Mouse (Mus musculus) granulocyte monocyte progenitor cell, adult 5-6 weeks (primary cell): ENCODE results near the gene Clba1. TPM values are rescaled to one million over a fixed set of nuclear protein-coding genes. Genes with fewer than 3 reads are reported as not detected.
"Not testable (repeated sequence)": the region's sequence is repeated elsewhere in the genome, so short reads cannot be mapped to it uniquely, and the experiment has no call there.

Experiments
- ATAC-seq: replicated peaks from 2 replicates; pipeline ENCODE4 v1.8.0; 2016; ENCODE audit warnings: mild to moderate bottlenecking, moderate TSS enrichment, inconsistent platforms; ENCODE audit not compliant: poor library complexity, severe bottlenecking
- total RNA-seq, 2 experiments: library from RNA; stranded (forward) in 1 of 2; stranded (reverse) in 1 of 2; fragments of 200-712, 200-1000 nt in 1 of 2; fragments of >200 nt in 1 of 2; fragmentation: Nextera tagmentation in 1 of 2; gene quantifications; 2 replicates each; pipeline ENCODE4 v1.2.3; 2014 to 2017

The Clba1 gene
- total RNA-seq, 2 experiments from 2014 or later = 1.2 to 1.7 TPM

DNA sequence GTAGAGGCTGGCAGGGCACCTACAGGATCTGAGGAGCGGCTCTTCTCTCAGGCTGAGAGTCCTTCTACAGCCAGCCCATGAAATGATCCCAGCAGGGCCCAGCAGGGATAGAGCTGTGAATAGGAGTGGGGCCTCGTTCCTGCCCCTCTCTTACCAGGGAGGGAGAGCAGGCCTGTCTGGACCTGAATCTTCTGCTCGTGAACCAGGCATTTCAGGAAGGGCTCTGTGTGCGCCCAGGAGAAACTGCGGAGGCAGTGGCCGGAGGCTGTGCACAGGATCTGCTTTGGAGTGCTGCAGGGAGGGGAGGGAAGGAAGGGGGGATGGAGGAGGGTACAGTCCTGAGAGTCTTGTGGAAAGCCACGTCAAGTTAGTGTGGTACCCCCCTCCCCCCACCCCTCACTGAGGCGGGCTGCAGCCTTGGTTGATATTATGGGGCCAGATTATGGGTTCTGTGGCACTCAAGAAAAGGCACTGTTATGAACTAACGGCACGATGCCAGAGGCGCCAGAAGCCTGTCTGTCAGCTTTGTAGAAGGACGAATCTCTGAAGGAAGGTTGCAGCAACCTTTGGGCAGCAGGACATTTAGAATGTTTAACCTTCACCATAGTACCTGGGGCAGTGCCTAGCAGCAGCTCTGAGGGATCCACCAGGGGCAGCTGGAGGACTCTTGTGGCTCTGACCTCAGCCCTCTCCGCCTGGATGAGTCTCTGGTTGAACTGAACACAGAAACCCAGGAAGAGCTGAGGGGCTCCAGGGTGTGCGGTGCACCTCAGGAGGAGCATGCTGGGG is 6.1 kb downstream of the Clba1 start:
- no peak for ATAC-seq

DNA sequence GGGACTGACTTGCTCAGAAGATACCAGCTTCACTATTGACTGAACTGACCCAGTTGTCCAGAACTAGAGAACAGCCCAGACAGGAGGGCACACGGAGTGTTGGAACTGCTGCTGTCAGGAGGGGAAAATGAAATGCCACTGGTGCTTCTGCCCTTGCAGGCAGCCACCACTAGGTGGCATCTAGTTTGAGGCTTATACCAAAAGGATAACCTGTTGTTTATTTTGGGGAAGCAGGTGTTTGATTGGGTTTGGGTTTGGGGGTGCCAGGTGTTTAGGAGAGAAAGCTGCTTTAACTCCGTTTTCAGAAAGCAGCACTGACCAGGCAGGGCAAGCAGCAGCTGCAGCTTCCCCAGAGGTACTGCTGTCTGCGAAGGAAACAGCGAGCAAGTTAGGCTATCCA is 7.6 kb downstream of the Clba1 start:
- ATAC-seq = peak; percentile 66

DNA sequence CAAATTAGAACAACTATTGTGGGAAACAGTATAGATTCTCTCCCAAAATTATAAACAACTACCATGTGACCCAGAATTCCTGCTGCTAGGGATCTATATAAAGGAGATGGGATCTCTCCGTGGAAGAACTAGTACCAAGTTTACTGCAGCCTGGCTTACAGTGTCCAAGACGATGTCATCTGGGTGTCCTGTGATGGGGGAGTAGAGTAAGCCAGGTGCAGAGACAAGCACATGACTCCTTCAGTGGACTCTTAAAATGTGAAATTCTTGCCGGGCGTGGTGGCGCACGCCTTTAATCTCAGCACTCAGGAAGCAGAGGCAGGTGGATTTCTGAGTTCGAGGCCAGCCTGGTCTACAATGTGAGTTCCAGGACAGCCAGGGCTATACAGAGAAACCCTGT is 8.1 kb downstream of the Clba1 start:
- ATAC-seq = not testable (repeated sequence)

DNA sequence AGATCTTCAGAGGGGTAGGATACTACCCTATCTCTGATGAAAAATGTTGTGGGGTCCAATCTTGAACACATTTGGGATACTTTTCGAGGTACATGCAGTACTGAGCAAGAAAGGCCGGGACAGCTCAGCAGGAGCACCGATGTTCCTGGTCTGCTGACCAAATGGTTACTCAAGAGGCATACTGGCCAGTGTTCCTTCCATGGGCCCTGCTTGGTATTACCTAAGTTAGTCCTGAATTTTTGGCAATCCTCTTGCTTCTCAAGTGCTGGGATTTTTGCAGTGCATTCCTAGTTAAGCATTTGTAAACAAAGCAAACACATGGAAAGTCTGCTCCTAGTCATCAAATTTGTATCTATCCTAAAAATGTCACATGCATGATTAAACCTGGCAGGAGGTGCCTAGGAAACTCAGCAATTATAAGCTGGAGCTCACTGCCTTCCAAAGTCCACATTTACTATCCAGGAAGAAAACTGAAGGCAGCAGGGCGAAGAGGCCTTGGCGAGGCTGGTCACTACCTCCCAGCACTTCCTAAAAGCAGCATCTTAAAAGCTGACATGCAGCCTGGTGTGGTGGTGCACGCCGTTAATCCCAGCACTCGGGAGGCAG is 10.4 kb downstream of the Clba1 start:
- no peak for ATAC-seq

DNA sequence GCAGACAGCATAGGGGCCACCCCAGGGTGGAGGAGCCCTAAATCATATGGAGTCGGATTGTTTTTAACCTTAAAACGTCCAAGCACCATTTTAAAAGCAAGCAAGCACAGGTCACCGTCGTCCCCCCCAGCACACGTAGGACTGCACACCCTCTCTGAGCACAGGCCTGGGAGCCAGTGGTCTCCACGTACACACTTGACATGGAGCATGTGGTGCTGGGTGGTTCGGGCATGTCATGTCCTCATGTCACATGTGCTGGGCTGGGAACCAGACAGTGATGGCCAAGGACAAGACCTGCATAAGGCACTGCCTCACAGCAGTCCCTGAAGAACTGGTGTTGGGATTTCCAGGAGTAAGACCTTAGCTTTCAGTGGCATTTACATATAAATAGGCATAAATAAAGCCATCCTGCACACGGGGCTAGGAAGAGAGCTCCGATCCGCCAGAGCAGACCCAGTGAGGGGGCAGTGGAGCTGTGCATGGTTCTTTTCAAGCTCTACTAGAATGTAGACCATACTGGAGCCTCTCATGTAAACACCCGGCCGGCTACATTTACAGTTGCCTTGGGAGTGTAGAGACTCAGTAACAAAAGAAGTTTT is 11.8 kb downstream of the Clba1 start:
- ATAC-seq = no peak

DNA sequence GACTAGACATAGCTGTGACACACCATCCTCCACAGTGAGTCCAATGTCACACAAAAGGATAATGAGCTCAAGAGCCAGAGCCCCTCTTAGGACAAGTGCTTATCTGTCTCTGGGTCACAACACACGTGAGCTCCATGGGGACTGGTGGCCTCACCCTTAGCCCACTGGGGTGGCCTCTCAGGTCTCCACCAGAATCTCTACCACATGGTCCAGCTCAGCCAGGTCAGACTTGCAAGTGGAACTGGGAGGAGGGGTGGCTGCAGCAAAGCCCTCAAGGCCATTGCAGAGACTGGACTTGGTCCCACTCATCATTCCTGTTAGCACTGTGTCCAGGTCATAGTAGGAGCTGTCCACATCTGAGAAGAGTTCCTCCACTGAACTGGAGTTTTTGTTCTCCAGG is 12.5 kb downstream of the Clba1 start:
- no peak for ATAC-seq

DNA sequence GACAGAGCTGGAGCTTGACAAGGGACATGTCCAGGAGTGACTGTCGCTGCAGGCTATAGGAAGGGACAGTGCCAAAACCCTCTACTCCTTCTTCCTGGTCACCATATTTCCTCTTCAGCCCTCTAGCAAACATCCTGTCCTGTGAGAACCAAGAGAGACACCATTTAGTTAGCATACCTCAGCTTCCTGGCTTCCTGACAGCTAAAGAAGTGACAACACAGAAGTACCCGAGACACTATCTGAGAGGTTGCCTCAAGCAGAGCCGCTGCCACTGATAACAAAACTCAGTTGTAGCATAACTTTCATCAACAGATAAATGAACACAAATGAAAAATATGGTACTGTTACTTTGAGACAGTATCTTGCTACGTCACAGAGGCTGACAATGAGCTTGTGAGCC is 13.2 kb downstream of the Clba1 start:
- ATAC-seq = no peak

DNA sequence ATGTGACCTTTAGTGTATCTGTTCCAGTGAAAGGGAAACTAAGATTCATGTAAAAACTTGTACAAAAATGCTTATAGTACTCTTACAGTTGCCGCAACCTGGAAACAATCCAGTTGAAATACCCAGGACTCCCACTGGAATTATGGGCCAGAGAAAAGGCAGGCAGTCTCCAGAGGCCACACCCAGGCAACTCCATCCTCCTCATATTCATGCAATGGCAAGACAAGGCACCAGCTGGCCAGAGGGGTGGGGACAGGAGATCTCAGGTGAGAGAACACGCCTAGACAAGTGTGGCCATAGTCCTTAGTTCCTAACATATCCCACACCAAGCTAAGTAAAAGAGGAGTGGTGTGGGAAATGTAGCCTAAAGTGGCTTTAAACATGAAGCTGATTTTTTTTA is 13.9 kb downstream of the Clba1 start:
- no peak for ATAC-seq

DNA sequence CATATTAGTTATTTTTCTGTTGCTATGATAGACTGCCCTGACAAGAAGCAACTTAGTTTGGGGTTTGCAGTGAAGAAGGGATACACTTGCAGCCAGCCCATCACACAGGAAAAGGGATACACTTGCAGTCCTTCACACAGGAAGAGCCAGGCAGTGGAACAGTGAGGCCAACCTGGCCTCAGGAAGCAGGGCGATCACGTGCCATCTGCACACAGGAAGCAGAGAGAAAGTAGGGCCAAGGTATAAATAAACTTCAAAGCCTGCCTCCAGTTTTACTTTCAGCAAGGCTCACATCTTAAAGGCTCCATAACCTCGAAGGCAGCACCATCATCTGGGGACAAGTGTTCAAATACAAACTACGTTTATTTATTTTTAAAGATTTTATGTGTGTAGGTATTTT is 14.5 kb downstream of the Clba1 start:
- ATAC-seq = peak; percentile 26; the same call in 1 of the 2 replicates

DNA sequence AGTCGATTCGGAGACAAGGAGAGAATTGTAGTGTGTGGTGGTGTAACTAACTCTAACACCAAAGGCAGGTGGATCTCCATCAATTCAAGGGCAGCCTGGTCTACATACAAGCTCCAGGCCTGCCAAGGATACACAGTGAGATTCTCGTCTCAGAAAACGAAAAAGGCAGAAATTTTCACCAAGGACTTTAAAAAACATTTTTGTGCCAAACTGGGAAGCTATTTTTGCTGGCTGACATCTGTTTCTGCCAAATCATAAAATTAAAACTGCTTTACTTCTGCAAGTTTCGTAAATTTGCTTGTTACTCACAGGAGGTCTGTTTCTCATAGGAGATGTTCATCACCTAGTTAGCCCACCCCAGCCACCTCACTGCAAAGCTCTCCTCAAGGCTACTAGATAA is 17.2 kb downstream of the Clba1 start:
- ATAC-seq = no peak

DNA sequence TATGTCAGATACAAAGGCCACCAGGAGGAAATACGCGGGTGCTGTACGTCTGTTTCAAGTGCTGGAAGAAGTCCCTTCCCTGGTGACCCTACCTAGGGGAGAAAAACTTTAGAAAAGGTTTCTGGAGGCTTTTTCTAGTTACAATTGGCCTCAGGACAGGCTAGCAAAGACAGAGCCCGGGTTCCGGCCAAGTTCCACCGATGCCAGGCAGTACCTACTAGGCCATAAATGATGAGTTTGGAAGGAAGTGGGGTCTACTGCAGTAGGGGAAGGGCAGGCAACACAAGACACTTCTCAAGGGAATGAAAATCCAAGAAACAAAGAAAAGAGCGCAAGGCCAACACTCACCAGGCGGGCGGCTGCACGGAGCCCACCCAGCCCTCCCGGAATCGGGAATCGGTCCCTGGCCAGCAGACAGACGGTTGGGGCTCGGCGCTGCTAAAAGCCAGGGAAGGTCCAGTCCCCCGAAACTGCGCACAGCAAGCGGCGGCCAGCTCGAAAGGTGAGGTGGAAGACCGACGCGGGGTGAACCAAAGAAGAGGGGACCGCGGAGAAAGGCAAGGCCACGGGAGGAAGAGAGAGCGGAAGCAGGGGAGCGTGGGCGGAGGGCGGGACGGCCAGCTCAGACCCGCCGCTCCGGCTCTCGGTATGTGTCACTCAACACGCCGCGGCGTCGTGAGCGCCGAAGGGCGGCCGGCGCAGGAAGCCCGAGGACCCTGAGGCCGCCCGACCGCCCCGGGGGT is 19.9 kb downstream of the Clba1 start:
- ATAC-seq = peak; percentile 39

DNA sequence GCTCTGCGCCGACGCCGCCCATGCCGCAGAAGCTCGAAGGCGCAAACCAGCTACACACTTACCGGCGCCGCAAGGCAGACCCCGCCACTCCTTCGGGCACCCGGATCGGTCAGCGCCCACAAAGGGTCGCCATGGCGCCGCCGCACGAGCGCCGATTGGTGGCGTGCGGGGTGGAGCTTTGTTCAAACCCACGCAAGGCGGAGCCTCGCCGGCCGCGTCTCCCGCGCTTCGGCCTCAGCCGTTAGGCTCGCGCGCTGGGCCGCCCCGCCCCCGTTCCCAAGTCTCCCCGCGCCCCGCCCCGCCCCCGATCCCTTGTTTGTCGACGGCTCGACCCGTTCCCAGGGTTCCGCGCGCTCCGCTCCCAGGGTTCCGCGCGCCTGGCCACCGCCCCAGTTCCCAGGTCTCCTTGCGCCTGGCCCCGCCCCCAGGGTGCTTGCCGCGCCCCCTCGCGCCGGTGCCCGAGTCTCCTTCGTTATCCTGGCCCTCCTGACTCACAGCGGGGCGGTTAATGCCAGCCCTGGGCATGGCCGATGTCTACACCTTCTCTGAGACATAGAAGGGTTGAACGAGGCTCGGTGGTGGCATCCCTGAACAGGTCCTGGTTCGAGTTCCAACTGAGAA is 20.6 kb downstream of the Clba1 start, which contains the start of gene Cdca4:
Cdca4 (minus strand) TSS at position 180 of the 621 bp plus-strand sequence.
- ATAC-seq = peak; percentile 80

DNA sequence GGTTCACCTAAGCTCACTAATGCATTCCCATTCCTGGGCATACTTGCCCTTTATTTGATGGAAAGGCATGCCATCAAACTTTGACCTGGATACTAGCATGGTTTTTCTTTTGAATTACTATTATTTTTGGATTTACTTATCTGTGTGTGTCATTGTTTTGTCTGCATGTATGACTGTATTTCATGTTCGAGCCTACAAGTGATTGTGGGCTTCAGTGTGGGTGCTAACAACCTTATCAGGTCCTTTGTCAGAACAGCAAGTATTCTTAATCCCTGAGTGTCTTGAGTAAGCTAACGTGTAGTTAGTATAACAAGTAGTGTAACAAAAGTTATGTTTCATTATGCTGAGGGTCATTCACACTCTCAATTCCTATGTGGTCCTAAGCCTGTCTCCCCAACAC is 21.4 kb downstream of the Clba1 start:
- ATAC-seq = no peak

DNA sequence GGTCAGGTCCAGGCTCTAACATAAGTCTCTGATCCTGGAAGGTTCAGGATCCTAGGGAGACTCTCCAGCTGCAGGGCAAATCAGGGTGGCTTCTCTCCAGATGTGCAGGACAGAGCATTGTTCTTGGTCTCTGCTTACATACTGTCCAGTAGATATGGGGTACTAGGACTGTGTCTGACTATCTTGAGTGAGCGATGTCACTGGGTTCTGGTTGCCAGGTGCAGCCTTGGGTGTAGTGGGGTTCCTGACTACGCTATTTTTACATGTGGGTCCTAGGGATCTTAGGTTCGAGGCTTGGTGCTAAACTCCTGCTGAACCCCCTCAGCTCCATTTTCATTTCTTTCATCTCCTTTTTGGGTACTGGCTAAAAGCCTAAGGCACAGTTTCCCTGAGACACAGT is 21.8 kb downstream of the Clba1 start:
- no peak for ATAC-seq

DNA sequence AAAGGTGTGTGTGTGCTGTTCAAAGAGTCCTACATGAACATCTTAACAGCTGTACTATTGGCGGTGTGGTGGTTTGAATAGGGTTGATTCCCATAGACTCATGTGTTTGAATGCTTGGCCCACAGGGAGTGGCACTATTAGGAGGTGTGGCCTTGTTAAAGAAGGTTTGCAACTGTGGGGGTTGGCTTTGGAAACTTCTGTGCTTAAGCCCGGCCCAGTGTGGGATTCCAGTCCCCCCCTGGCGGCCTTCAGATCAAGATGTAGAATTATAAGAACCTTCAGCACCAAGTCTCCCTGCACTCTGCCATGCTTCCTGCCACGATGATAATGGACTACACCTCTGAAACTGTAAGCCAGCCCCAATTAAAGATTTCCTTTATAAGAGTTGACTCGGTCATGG is 23.7 kb downstream of the Clba1 start:
- 0 out of 2 replicates have a peak, but pooled peaks have one; percentile 10 for ATAC-seq

DNA sequence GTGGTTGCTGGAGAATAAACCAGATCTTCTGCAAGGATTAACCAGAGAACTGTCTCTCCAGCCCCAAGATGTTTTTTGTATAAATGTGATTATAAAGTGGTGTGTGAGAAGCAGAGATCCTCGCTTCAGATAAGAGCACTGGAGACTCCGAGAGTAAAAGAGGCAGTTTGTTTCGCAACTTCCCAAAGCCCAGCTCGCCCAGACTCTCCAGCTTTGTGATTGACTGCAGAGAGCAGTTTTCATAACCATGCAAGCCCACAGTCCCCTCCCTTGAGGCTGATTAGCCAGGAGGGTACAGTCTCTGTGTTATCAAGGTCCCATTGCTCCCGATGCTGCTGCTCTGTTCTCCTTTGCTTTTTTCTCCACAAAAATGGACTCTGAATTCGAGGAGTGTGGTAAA is 24.8 kb downstream of the Clba1 start:
- peak; percentile 63 for ATAC-seq

DNA sequence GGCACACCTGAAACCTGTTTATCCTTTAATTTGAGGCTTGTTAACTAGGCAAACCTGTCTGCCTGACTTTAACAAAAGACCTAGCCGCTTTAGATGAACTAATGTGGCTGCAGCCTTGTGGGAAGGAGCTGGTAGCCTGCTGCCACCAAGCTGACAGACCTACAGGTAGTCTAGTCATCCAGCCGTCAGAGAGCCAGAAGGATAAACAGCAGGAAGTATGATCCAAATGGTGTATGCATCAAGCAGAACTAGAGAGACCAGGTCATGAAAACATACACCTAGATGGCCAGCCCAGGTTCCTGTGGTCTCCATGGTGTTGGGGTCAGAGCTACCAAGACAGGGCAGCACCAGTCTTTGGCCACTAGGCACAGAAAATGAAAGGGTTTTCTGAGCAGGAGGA is 26.3 kb downstream of the Clba1 start:
- ATAC-seq = no peak

DNA sequence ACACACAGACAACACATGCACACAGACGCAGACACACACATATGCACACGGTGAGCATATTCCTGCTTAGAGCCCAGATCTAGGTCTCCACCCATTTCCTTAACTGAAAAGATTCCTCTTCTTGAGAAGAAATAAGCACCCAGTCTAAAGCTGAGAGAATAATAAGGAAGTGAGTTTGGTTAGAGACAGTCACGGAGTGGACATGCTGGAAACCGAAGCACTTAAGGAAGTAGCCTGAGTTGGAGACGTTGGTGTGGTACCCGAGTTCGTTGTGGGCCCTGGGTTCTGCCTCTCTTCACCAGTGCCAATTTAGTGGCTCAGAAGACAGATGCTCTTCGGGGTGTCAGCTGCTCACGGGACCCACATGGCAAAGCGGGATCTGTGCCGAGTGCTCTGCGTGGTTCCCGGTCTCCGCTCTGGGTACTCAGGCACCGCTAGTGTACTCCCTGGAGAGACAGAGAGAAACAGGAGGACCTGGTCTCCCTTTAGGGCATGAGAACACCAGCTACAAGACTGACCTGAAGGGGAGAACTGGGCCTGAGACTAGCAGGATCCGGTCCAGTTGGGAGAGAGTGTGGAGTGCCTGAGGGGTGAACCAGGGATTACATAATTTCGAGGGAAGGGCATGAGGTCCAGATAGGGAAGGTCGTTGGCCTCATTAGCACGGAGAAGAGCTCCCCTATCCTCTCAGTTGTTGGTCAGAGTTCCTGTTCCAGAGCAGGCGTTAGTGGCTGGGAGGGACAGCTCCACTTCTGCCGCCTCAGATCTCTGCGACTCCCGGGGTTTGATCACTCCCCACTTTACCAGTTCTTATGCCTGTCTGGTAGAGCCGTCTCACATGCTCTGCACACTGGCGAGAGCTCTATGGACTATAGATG is 31.7 kb downstream of the Clba1 start:
- ATAC-seq = peak; percentile 87

DNA sequence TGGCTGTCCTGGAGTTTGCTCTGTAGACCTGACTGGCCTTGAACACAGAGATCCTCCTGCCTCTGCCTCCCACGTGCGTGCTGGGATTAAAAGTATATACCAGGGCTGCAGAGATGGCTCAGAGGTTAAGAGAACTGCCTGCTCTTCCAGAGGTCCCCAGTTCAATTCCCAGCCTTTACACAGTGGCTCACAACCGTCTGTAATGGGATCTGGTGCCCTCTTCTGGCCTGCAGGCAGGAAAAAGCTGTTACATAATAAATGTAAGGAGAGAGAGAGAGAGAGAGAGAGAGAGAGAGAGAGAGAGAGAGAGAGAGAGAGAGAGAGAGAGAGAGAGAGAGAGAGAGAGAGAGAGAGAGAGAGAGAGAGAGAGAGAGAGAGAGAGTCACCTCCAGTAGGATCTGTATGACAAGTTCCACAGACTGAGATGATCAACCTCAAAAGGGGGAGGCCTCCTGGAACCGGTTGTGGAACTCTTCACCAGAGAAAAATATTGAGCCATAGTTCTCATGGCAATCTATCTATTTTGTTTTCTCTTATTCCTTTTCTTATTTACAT is 32.7 kb downstream of the Clba1 start:
- not testable (repeated sequence) for ATAC-seq
